Mouse (Mus musculus): ENCODE measurements around the gene Kat7.

Gene Kat7

GRCm38 (mm10) chr11:95310007-95310647 is at the start of gene Kat7:
Gene Kat7 (minus strand): TSS chr11:95310246.
- peak; percentile 95 for DNase-seq

DNA sequence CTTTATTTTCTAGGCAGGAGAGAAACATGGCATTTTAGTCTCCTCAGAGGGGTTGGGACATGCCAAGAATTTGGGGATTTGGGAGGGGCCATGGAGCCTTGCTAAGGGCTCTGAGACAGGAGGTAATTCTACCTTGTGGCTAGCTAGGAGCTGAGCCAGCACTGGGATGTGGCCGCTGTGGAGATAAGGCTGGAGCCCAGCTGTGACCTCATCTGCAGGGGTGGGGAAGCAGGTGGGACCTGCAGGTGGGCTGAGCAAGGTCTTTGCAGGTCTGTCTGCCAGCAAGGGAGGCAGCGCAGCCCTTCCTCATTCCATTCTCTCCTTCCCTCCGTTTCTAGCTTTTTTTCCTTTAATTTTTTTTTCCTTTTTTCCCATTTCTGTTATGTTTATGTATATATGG is 48.2 kb upstream of the Kat7 start:
- peak; percentile 66 for DNase-seq

- DNase-seq, result peak; percentile 92
Measured at GRCm38 (mm10) chr11:95356469-95357273, 46.6 kb upstream of the Kat7 start.

DNA sequence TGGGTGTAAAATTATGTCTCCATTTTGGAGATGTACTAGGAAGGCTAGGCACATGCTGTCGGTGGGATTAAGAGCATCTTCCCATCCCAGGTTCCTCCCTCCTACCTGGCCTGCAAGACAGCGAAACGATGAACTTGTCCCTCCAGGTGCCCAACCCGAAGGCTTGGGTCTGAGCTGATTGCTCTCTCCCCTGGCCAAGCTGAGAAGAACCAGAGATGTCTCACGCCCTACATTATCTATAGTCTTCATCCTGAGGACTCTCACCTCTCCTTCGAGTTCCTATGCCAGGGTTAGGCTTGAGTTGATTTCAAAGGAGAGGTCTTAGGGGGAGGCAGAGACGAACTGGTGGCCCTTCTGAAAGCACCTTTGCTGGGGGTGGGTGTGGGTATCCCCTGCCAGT is 46.0 kb upstream of the Kat7 start:
- DNase-seq, result peak; percentile 41

- peak; percentile 47 for DNase-seq
Measured at GRCm38 (mm10) chr11:95355661-95356011, 45.6 kb upstream of the Kat7 start.

DNA sequence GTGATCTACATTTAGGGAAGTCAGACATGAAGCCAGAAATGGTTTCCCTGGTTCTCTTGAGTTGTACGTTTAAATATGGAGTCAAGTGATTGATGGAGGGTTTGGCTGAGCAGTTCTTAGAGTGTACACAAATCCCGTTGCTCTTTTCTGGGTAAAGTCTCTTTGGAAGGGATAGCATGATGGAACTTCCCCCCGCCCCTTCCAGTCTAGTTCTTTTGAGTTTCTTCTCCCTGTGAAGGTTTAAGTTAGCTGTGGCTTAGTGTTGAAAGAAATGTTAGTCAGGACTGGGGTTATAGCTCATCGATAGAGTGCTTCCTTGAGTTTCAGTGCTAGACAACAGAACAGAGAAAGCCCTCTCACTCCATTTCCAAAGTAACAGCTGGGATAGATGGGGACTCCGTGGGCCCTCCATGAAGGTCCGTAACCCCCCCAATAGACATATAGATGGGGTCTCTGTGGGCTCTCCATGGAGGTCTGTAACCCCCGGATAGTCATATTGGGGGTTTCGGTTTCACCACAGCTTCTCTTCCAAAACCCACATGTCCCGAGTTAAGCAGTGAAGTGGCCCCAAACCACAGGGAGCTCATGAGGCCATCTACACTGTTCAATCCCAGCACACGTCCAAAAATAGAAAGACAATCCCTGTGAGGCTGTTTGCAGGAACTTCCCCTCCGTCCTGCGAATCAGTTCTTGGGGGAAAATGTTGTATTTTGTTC is 45.1 kb upstream of the Kat7 start:
- no peak for DNase-seq

GRCm38 (mm10) chr11:95354228-95354944 is 44.3 kb upstream of the Kat7 start:
- peak; percentile 58 for DNase-seq

DNA sequence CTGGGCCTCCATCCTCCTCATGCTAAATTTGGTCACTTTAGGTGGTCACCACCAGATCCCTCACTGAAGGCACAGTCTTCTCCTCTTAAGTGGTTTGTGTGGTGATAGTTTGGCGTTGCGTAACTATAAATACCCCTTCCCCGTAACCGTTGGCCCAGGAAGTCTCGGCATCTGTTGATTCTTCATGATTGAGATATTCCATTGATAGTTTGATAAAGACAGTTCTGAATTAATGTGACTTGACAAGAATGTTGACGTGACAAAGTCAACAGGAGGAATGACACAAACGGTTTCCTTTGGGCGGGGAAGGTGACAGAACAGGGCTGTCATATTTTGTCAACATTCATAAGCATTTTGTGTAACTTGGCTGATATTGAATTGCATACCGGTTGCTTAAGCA is 43.2 kb upstream of the Kat7 start:
- no peak for DNase-seq

- DNase-seq, result no peak
Measured at GRCm38 (mm10) chr11:95352686-95353085, 42.6 kb upstream of the Kat7 start.

GRCm38 (mm10) chr11:95350960-95351359 is 40.9 kb upstream of the Kat7 start:
- DNase-seq, result peak; percentile 63

DNA sequence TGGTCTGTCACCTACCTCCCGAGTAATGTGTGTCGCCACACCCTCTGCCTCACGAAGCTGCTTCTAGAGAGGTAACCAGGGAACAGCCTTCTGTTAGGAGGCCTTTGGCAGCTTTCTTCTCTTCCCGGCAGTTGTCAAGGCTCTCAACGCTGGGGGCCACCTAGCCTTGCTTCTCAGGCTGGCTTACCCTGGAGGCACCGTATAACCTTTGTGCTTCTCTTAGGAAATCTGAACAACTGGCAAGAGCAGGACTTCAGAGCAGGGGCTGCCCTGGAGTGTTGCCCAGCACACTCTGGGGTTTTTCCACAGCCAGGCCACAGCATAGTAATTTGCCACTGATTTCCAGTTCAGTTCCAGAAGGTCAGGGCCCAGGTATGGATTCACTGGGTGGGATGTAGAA is 40.2 kb upstream of the Kat7 start:
- DNase-seq, result peak; percentile 17

DNA sequence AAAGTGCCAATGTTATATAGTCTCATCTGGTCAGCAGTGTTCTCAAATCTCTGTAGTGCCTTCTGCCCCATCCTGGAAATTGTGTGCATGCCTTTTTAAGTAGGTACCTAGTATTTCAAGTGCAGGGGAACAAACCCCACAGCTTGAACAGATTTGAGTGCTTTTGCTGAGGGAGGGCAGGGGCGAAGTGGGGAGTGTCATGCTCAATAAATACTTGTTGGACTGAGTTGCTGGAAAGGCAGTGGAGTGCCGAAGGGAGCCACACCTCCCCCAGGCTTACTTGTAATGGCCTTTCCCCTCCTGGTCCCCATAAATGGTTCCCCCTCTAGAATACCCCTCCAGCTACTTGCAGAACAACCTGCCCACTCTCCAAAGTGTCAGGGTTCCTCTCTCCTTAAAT is 34.1 kb upstream of the Kat7 start:
- no peak for DNase-seq

DNA sequence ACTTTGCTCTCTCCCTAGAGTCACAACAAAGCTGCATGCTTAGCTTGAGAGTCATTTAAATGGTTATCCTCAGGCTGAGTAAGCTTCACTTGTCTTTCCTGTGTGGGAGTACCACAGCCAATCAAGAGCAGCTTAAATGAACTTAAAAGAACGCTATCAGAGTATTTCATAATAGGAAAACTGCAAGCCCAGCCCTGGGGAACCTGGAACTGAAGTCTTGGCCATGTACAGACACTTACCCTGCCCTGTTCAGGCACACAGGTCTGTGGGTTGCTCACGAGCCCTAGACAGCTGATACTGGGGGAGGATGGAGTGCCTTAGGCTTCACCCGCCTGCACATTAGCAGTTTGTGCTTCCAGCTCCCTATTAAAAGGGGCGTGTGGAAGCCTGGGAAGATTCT is 33.1 kb upstream of the Kat7 start:
- DNase-seq, result no peak

DNA sequence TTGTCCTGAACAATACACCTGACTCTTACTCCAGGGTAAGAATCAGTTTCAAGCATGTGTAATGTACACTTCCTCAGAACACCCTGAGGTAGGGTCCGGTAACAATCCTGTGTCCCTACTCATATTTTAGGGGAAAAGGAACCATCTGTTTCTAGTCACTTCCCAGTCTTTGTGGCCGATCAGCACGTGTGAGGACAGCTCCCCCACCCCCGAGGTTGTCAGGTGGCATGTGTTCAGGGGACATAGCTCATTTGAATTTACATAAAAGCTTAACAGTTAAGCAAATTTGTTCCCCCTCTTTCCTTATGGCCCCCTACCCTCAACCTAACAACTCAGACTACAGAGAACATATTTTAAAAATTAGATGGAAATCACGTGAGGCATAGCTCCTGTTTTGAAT is 30.6 kb upstream of the Kat7 start:
- DNase-seq, result no peak

GRCm38 (mm10) chr11:95340259-95340658 is 30.2 kb upstream of the Kat7 start:
- no peak for DNase-seq

GRCm38 (mm10) chr11:95339471-95340021 is 29.5 kb upstream of the Kat7 start:
- DNase-seq, result peak; percentile 52

GRCm38 (mm10) chr11:95337846-95338342 is 27.8 kb upstream of the Kat7 start:
- peak; percentile 41 for DNase-seq

GRCm38 (mm10) chr11:95337129-95337813 is 27.2 kb upstream of the Kat7 start:
- peak; percentile 73 for DNase-seq

GRCm38 (mm10) chr11:95336568-95337128 is 26.6 kb upstream of the Kat7 start, which contains the start of gene Fam117a:
Gene Fam117a (plus strand): TSS chr11:95337018.
- DNase-seq, result peak; percentile 90

DNA sequence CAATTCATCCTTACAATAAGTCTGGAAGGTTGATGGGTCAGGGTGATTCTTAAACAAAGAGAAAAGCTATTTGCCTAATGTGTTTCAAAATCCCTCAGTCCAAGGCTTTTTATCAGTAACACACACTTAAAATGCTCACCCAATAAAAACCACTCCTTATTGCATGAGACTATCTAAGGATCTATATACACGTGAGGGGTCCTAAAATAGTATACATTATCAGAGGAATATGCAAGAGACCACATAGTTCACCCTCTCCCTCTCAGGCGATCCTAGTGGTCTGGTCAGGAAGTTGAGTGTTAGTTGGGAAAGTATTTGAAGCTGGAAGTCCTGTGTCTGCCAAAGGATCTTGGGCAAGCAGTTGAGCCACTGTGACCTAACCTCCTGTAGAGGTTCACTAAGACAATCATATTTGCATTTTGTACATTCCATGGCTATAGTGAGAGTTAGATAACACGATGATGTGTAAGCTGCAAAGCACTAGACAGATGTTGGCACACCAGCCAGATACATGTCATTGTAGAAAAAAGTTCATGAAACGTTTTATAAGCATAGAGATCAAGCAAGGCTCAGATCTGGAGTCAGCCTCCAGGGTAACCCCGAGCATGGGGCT is 24.5 kb upstream of the Kat7 start:
- no peak for DNase-seq

- no peak for DNase-seq
Measured at GRCm38 (mm10) chr11:95333805-95334204, 23.8 kb upstream of the Kat7 start.

Data from thymus, postnatal 25 days (tissue).